Mouse (Mus musculus) spleen, embryonic (tissue): Measurements from ENCODE around the gene Pcca.
"Not testable (repeated sequence)": the region's sequence is repeated elsewhere in the genome, so short reads cannot be mapped to it uniquely, and the experiment has no call there.

ENCODE experiments used
- CTCF ChIA-PET: fragments of 350-600 bp; sonication (Branson Sonifier 250); formaldehyde crosslinking; loops from one replicate; lab custom pipeline; 2022; lab: Charles Lee

The Pcca gene

GRCm38 (mm10) chr14:122557353-122557752 is 23.2 kb downstream of the Pcca start:
- CTCF ChIA-PET: no interaction called here

DNA sequence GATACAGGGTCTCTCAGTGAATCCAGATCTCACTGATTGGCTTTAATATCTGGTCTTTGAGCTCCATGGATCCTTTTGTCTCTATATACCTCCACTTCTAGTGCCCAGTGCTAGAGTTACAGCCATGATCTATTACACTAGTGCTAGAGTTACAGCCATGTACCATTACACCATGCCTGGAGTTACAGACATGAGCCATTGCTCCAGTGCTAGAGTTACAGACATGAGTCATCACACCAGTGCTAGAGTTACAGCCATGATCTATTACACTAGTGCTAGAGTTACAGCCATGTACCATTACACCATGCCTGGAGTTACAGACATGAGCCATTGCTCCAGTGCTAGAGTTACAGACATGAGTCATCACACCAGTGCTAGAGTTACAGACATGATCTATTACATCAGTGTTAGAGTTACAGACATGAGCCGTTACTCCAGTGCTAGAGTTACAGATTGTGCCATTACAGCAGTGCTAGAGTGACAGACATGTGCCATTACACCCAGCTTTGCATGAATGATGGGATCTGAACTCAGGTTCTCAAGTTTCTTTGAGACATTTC is 26.8 kb downstream of the Pcca start:
- CTCF ChIA-PET: not testable (repeated sequence)

DNA sequence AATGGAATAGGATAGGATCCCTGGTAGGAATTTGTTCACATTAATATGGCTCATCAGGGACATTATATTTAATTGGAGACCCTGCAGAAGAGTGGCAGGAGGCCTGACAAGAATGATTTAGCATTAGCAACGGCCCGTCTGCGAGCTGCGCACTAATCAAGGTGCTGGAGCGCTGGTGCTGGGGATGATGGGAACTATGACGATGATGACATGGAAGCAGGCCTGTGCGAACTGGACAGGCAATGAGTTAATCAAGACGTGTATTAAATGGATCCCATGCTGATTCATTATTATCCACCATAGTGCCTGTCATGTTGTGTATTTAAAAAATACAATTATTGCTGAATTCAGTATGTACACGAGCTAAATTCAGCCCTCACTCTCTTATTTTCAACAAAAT is 36.7 kb downstream of the Pcca start:
- CTCF ChIA-PET: no interaction called here

- CTCF ChIA-PET: interaction anchor here (0.5 to 0.7 kb wide), 2 partner anchors 113 to 693 kb away, joined by 3 read pairs; no protein-coding TSS in a partner anchor
Measured at GRCm38 (mm10) chr14:122574064-122574751, 40.1 kb downstream of the Pcca start.

DNA sequence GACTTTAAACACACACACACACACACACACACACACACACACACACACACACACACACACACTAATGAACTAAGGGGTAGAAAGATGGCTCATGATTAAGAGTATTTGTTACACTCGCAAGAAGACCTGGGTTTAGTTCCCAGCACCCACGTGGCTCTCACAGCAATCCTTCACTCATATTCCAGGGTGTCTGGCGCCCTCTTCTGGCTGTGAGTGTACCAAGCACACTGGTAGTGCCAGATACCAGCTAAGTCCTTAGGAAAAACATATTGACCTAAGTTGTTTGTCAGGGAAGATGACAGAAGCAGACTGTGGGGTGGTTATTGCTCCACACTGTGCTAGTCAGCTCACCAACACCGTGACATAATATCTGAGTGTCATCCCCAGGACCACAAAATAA is 43.7 kb downstream of the Pcca start:
- CTCF ChIA-PET: interaction anchor here (0.7 kb wide), 1 partner anchor 582 kb away, joined by 6 read pairs; no protein-coding TSS in a partner anchor

- CTCF ChIA-PET: no interaction called here
Measured at GRCm38 (mm10) chr14:122582057-122582456, 47.9 kb downstream of the Pcca start.

- CTCF ChIA-PET: no interaction called here
Measured at GRCm38 (mm10) chr14:122582491-122583077, 48.5 kb downstream of the Pcca start.

- CTCF ChIA-PET: not testable (repeated sequence)
Measured at GRCm38 (mm10) chr14:122584087-122584486, 50.0 kb downstream of the Pcca start.

DNA sequence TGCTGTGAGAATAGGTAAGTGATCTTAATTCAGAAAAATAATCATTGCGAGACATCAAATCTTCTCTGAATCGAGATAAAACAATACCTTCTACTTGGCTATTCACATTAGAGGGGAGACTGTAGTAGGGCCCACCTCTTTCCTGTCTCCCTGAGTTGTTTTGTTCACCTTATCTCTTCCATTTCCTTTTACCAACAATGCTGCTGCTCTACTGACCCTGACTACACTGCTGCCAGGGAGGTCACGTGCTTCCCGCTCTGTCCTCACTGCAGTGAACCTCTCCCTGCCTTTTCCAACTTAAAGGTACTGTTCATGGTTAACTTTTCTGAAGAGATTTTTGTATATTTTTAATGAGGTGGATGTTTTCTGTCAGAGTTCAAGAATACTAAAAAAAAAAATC is 52.8 kb downstream of the Pcca start:
- CTCF ChIA-PET: no interaction called here

DNA sequence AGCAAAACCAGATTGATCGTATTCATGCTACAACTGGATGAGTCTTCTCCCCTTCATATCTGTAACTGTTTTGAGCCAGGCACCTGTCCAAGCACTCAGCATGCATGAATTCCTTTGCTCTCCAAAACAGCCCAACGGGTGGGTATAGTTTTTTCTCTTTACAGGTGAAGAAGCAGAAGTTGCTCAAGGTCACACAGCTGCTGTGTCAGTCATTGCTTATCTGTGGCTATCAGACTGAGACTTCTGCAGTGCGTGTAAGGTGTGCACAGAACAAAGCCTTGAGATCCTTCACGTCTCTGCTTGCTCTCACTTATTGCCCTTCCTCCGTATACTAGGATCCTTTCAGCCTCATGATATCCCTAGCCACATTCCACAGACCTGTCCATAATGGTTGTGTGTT is 63.4 kb downstream of the Pcca start:
- CTCF ChIA-PET: no interaction called here

DNA sequence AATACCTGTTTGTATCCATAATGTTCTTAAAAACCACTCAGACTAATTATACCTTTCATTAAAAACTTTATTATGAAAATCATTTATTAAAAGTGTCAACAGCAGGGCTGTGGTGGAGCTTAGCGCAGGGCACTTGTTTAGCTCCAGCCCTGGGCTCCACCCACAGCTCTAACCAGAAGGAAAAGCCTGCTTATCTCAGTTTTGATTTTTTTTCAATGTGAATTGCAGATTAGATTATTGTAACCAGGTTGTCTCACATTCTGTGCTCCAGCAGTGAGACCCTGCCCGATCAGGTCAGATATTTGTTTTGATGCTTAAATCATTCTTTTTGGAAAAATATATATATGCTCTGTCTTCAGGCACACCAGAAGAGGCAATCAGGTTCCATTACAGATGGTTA is 64.7 kb downstream of the Pcca start:
- CTCF ChIA-PET: no interaction called here

DNA sequence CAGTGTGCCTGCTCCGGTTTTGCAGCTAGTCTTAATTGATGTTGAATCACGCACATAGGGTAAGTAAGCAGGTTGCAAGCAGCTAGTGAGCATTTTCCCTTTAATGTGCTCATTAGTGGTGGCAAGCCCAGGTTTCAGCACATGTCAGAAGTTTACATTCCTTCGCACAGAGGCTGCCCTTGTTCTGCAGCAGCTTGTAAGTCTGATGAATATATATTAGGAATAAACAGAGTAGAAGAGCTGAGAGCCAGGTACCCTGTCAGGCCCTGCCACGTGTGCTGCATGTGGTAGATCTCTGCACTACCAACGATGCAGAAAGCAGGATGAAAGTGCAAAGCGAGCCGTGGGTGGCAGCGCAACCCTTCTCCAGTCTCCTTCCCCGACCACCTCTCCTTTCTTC is 65.7 kb downstream of the Pcca start:
- CTCF ChIA-PET: no interaction called here

DNA sequence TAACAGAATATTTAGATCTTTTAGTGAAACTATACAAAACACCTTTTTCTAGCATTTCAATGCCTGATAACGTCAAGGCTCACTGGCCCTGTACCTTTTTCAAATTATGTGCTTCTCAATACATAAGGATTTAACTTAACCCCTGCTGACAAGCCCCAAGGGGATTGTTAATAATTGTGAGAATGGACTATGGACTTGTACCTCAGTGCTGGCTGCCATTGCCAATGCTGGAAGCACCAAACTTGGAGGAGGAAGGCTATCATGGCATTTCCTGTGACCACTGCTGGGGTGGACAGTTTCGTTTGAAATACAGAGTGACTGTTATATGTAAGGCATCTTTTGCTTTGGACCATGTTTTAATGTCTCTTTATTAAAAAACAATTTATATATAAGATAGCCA is 68.6 kb downstream of the Pcca start:
- CTCF ChIA-PET: interaction anchor here (0.6 kb wide), 1 partner anchor 1672 kb away, joined by 9 read pairs; no protein-coding TSS in a partner anchor

- CTCF ChIA-PET: no interaction called here
Measured at GRCm38 (mm10) chr14:122606499-122606898, 72.4 kb downstream of the Pcca start.

DNA sequence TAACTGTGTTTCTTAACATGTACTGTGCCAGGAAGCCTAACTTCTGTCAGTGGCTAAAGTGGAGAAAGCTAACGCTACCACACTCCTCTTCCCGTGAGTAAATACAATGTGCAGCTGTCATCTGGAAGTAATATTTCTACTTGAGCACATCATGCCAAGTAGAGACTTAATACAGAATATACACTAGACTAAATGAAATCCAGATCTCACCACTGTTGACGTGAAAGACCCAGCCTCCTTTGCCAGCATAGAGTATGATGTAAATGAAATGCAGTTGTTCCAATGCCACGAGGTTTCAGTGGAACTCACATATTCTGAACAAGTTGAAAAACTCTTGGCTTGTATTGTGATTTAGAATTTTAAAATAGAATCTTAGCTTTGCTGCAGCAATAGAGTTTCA is 73.3 kb downstream of the Pcca start:
- CTCF ChIA-PET: no interaction called here

DNA sequence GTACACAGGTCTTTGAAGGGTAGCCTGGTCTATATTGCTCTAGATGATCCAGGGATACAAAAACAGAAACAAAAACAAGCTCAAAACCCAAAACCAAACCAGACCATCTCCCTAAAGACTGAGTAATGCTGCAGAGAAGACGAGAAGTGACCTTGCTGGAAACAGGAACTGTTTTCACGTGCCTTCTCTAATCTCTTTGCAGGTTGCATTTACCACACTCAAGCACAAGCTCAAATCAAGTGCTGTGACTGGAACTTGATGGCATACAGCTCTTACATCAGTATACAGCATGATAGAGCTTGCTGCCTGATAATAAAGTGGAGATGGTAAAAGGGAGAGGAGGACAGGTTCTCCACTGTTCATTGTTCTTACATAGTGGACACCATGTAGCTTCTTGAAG is 74.2 kb downstream of the Pcca start:
- CTCF ChIA-PET: no interaction called here

GRCm38 (mm10) chr14:122611035-122611434 is 76.9 kb downstream of the Pcca start:
- CTCF ChIA-PET: no interaction called here

- CTCF ChIA-PET: no interaction called here
Measured at GRCm38 (mm10) chr14:122612317-122612716, 78.2 kb downstream of the Pcca start.

DNA sequence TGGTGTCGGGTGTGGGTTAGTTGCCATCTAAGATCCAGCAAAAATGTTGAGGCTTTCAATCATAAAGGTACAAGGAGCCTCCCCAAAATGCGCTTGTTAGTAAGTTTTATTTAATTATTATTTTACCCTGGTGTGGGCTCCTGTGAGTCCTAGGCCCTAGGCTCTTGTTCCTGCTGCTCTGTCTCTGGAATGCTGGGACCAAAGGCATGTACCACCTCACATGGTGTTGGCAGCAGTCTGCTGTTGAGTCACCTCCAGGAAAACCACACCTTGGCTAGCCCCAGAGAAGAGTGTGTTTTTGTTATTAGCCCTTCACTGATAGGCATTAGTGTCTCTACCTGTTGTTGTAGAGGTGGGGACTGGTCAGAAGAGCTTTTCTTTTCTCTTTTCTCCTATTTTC is 83.5 kb downstream of the Pcca start:
- CTCF ChIA-PET: no interaction called here

GRCm38 (mm10) chr14:122633416-122633815 is 99.3 kb downstream of the Pcca start:
- CTCF ChIA-PET: interaction anchor here (0.8 kb wide), 1 partner anchor 190 kb away, joined by 13 read pairs; no protein-coding TSS in a partner anchor

DNA sequence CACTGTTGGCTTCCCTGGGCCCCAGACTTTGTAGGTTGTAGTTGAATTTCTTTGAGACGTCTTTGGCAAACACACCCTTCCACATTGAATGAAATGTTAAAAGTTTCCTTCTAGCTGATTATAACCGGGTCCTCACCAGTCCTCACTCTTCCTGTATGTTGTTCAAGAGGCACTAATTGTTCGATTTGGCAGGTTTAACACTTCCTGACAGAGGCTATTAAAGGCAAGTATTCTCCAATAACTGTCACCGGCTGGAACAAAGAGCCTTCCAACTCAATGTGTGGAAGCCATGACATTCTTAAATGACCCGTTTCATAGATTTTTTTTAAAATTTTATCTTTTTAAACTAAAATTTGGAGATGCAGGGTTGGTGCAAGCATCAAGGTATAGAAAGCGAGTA is 102.5 kb downstream of the Pcca start:
- CTCF ChIA-PET: no interaction called here

- CTCF ChIA-PET: interaction anchor here (0.7 kb wide), 1 partner anchor 1249 kb away, joined by 3 read pairs; no protein-coding TSS in a partner anchor
Measured at GRCm38 (mm10) chr14:122637798-122638555, 103.9 kb downstream of the Pcca start.
